Mouse (Mus musculus) small intestine, adult 2 months (tissue): ENCODE data around the gene Havcr2. TPM values are rescaled to one million over a fixed set of nuclear protein-coding genes. Genes with fewer than 3 reads are reported as not detected.

Experiments
- H3K27ac ChIP-seq: fragments of 200-500 bp; 2 replicates; pipeline ENCODE4 v1.5.1; 2012; ENCODE audit warnings: low read depth, low read length, control low read depth, inconsistent platforms; ENCODE audit not compliant: insufficient read depth
- H3K27me3 ChIP-seq: fragments of 200-500 bp; 2 replicates; pipeline ENCODE4 v1.6.1; 2012; ENCODE audit warnings: mild to moderate bottlenecking, moderate library complexity, low read length, inconsistent platforms; ENCODE audit not compliant: control insufficient read depth, insufficient read depth
- H3K36me3 ChIP-seq: fragments of 200-500 bp; 2 replicates; pipeline ENCODE4 v1.6.1; 2012; ENCODE audit warnings: mild to moderate bottlenecking, low read length, control low read depth, inconsistent platforms; ENCODE audit not compliant: control insufficient read depth, insufficient read depth
- H3K4me1 ChIP-seq: fragments of 200-500 bp; 2 replicates; pipeline ENCODE4 v1.6.1; 2012; ENCODE audit warnings: low read length, inconsistent platforms, mixed read lengths; ENCODE audit not compliant: control insufficient read depth, insufficient read depth, insufficient read length
- H3K4me3 ChIP-seq: fragments of 200-500 bp; 2 replicates; pipeline ENCODE4 v1.5.1; 2012; ENCODE audit warnings: low read depth, mild to moderate bottlenecking, control low read depth, inconsistent platforms, low read length, moderate library complexity
- CTCF ChIP-seq: fragments of 200-500 bp; IDR thresholded peaks from 2 replicates; pipeline ENCODE4 v1.5.1; 2012; ENCODE audit warnings: low read depth, mild to moderate bottlenecking, control low read depth, inconsistent platforms, low read length, moderate library complexity, mixed read lengths; ENCODE audit not compliant: insufficient replicate concordance, insufficient read length; ENCODE audit errors: extremely low read depth
- POLR2A ChIP-seq: fragments of 200-500 bp; IDR thresholded peaks from 2 replicates; pipeline ENCODE4 v1.6.1; 2012; ENCODE audit warnings: low read depth, mild to moderate bottlenecking, control low read depth, inconsistent platforms, low read length, moderate library complexity
- WGBS: fragments of 180-500 bp; shearing (Covaris S2); methylation state at CpG from one replicate; pipeline ENCODE4 v1.1.7; 2018; 5-methylcytosine and 5-hydroxymethylcytosine counted together
- polyA plus RNA-seq: library from polyadenylated mRNA; depleted of rRNA; stranded (reverse); fragments of >200 nt; gene quantifications from 2 replicates; pipeline ENCODE4 v1.2.3, GENCODE M21; 2012

Gene Havcr2
- polyA plus RNA-seq, 1 experiment = 0.76 TPM

GRCm38 (mm10) chr11:46430123-46430522 lies 24.6 kb upstream of the Havcr2 start:
- no peaks in the 10 kb centered on the region for H3K4me1 ChIP-seq
- no peak overlapping the region for H3K4me3 ChIP-seq
- WGBS = 68% methylated on average over 2 of the region's 2 CpGs
- H3K27ac ChIP-seq = no peak overlapping the region
- TF ChIP-seq CTCF = no peak
- TF ChIP-seq POLR2A = no peak
- H3K27me3 ChIP-seq = no peaks in the 10 kb centered on the region
- H3K36me3 ChIP-seq = no peaks in the 10 kb centered on the region

GRCm38 (mm10) chr11:46431129-46431528 lies 23.6 kb upstream of the Havcr2 start:
- Histone ChIP-seq H3K27me3 (no peaks in the 10 kb centered on the region), H3K4me1 (no peaks in the 10 kb centered on the region), H3K27ac (no peak overlapping the region), H3K36me3 (no peaks in the 10 kb centered on the region), H3K4me3 (no peak overlapping the region)
- peak; percentile 67; the same call in 1 of the 2 replicates for TF ChIP-seq CTCF
- no peak for TF ChIP-seq POLR2A
- WGBS = 39% methylated on average over 3 of the region's 3 CpGs

- H3K4me3 ChIP-seq = no peak overlapping the region
- peaks cover 3% of the 10 kb centered on the region for H3K36me3 ChIP-seq
- H3K27ac ChIP-seq = no peak overlapping the region
- H3K4me1 ChIP-seq = peaks cover 2% of the 10 kb centered on the region; the same call in 1 of the 2 replicates
- no peaks in the 10 kb centered on the region for H3K27me3 ChIP-seq
- TF ChIP-seq CTCF = no peak
- TF ChIP-seq POLR2A = no peak
Measured at GRCm38 (mm10) chr11:46435363-46435762, 19.4 kb upstream of the Havcr2 start.

- no peaks in the 10 kb centered on the region for H3K27me3 ChIP-seq
- TF ChIP-seq POLR2A = peak; percentile 88
- TF ChIP-seq CTCF = no peak
- H3K36me3 ChIP-seq = peaks cover 8% of the 10 kb centered on the region
- H3K27ac ChIP-seq = peak within 1 kb of the TSS; percentile 78
- WGBS = 1% methylated on average over 59 of the region's 59 CpGs
- peaks cover 2% of the 10 kb centered on the region; the same call in 1 of the 2 replicates for H3K4me1 ChIP-seq
- H3K4me3 ChIP-seq = peak within 1 kb of the TSS; percentile 75
Measured at GRCm38 (mm10) chr11:46436760-46437458, 17.8 kb upstream of the Havcr2 start, which contains the start of gene Med7. Med7 (plus strand) TSS chr11:46436925.

- 1% methylated on average over 23 of the region's 23 CpGs for WGBS
- TF ChIP-seq POLR2A = no peak; the same call in 1 of the 2 replicates
- TF ChIP-seq CTCF = no peak
Measured at GRCm38 (mm10) chr11:46437459-46438000, 17.2 kb upstream of the Havcr2 start.

GRCm38 (mm10) chr11:46439005-46439543 lies 15.7 kb upstream of the Havcr2 start:
- Histone ChIP-seq H3K4me3 (no peak overlapping the region), H3K4me1 (peaks cover 2% of the 10 kb centered on the region; the same call in 1 of the 2 replicates), H3K27ac (no peak overlapping the region), H3K36me3 (peaks cover 11% of the 10 kb centered on the region), H3K27me3 (no peaks in the 10 kb centered on the region)
- no peak for TF ChIP-seq POLR2A
- TF ChIP-seq CTCF = no peak
- 52% methylated on average over 5 of the region's 5 CpGs for WGBS

More at GRCm38 (mm10) chr11:46437459-46438000, 17.2 kb upstream of the Havcr2 start:
- peaks cover 8% of the 10 kb centered on the region for H3K36me3 ChIP-seq
- H3K27ac ChIP-seq = no peak overlapping the region
- no peaks in the 10 kb centered on the region for H3K27me3 ChIP-seq
- H3K4me3 ChIP-seq = peak overlapping the region; percentile 75
- peaks cover 2% of the 10 kb centered on the region; the same call in 1 of the 2 replicates for H3K4me1 ChIP-seq

GRCm38 (mm10) chr11:46441774-46442173 lies 13.0 kb upstream of the Havcr2 start:
- 74% methylated on average over 1 of the region's 1 CpGs for WGBS
- Histone ChIP-seq H3K4me3 (no peak overlapping the region), H3K4me1 (peaks cover 2% of the 10 kb centered on the region; the same call in 1 of the 2 replicates), H3K27me3 (no peaks in the 10 kb centered on the region), H3K36me3 (peaks cover 11% of the 10 kb centered on the region), H3K27ac (no peak overlapping the region)
- TF ChIP-seq POLR2A = no peak
